Mouse (Mus musculus): ENCODE measurements at regions not wholly inside any gene's neighbourhood (a gene's known extent, or its start where the extent isn't known, plus 50 kb on each side); places are given as distances from the start of the nearest gene placed in this dataset.

DNA sequence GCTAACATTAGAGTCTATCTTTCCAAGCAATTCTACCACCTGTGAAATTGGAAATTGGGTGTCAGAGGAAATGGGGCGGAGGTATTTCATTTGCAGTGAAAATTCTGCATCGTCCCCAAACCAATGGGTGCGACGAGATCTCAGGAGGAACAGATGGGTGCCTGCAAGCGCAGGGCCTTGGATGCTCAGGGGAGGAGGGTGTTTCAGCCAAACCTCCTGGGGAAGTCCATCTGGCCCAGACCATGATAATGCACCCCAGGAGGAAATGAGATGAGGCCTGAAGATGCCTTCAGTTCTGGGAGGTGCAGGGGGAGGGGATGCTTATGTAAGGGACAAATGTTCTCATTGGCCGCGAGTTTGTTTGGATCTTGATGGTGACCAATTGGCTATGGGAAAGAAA, 205.9 kb upstream of the Dynlrb2 start:
- 84% methylated on average over 7 of the region's 7 CpGs for WGBS
- no peak overlapping the region for H3K4me2 ChIP-seq (ENCODE audit: low read depth)
- no peaks in the 10 kb centered on the region for H3K4me1 ChIP-seq (ENCODE audit: insufficient read depth)
- H3K9ac ChIP-seq, result no peak overlapping the region
- DNase-seq (no peak), ATAC-seq (no peak)
- no peaks in the 10 kb centered on the region for H3K36me3 ChIP-seq (ENCODE audit: insufficient read depth)
- no peak overlapping the region for H3K27ac ChIP-seq (ENCODE audit: low read depth, low read length)
- TF ChIP-seq CTCF (IDR thresholded peaks at IDR 0.05; ENCODE audit: low read depth), result no peak
- no peaks in the 10 kb centered on the region for H3K27me3 ChIP-seq (ENCODE audit: insufficient read depth, low read length)
- H3K9me3 ChIP-seq (ENCODE audit: low read length), result no peaks in the 10 kb centered on the region
- H3K4me3 ChIP-seq (ENCODE audit: low read depth, low read length), result no peak overlapping the region

GRCm38 (mm10) chr8:116290671-116291245, 214.0 kb upstream of the Dynlrb2 start:
- no peak for TF ChIP-seq CTCF (IDR thresholded peaks at IDR 0.05; ENCODE audit: low read depth)
- Histone ChIP-seq H3K36me3 (ENCODE audit: insufficient read depth) (no peaks in the 10 kb centered on the region), H3K27ac (ENCODE audit: low read depth, low read length) (no peak overlapping the region), H3K4me1 (ENCODE audit: insufficient read depth) (no peaks in the 10 kb centered on the region), H3K9ac (no peak overlapping the region), H3K27me3 (ENCODE audit: insufficient read depth, low read length) (no peaks in the 10 kb centered on the region), H3K4me2 (ENCODE audit: low read depth) (no peak overlapping the region), H3K9me3 (ENCODE audit: low read length) (no peaks in the 10 kb centered on the region), H3K4me3 (ENCODE audit: low read depth, low read length) (no peak overlapping the region)
- DNase-seq (no peak), ATAC-seq (no peak)
- 87% methylated on average over 6 of the region's 6 CpGs for WGBS

DNA sequence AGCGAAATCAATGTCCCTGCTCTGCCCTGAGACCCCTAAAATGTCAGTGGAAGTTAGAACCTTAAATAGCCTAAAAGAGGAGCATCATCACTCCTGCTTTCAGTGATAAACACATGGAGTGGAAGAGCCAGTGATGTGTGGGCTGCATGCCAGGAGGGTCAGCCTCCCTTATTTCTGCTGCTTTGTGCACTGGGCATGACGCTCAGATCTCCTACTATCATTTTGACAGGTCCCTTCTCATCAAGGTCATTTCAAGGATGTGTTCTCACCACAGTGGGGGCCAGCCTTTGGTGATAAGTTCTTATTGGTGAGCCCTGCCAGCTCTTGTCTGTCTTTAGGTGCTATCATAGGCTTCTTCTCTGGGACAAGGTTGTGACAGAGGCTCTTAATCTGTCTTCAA, 215.5 kb upstream of the Dynlrb2 start:
- Histone ChIP-seq H3K27ac (ENCODE audit: low read depth, low read length) (no peak overlapping the region), H3K9ac (no peak overlapping the region), H3K9me3 (ENCODE audit: low read length) (no peaks in the 10 kb centered on the region), H3K27me3 (ENCODE audit: insufficient read depth, low read length) (no peaks in the 10 kb centered on the region), H3K4me3 (ENCODE audit: low read depth, low read length) (no peak overlapping the region), H3K4me2 (ENCODE audit: low read depth) (no peak overlapping the region), H3K36me3 (ENCODE audit: insufficient read depth) (no peaks in the 10 kb centered on the region), H3K4me1 (ENCODE audit: insufficient read depth) (no peaks in the 10 kb centered on the region)
- WGBS, result 71% methylated on average over 2 of the region's 2 CpGs
- DNase-seq (no peak), ATAC-seq (no peak)
- TF ChIP-seq CTCF (IDR thresholded peaks at IDR 0.05; ENCODE audit: low read depth), result no peak

GRCm38 (mm10) chr8:116283990-116284389, 220.8 kb upstream of the Dynlrb2 start:
- ATAC-seq (no peak), DNase-seq (no peak)
- H3K4me1 ChIP-seq (ENCODE audit: insufficient read depth), result no peaks in the 10 kb centered on the region
- H3K4me3 ChIP-seq (ENCODE audit: low read depth, low read length), result no peak overlapping the region
- H3K9me3 ChIP-seq (ENCODE audit: low read length), result no peaks in the 10 kb centered on the region
- no peak overlapping the region for H3K27ac ChIP-seq (ENCODE audit: low read depth, low read length)
- no peak overlapping the region for H3K9ac ChIP-seq
- H3K36me3 ChIP-seq (ENCODE audit: insufficient read depth), result no peaks in the 10 kb centered on the region
- H3K4me2 ChIP-seq (ENCODE audit: low read depth), result no peak overlapping the region
- no peak for TF ChIP-seq CTCF (IDR thresholded peaks at IDR 0.05; ENCODE audit: low read depth)
- no peaks in the 10 kb centered on the region for H3K27me3 ChIP-seq (ENCODE audit: insufficient read depth, low read length)
- WGBS, result 64% methylated on average over 2 of the region's 3 CpGs

- Histone ChIP-seq H3K36me3 (ENCODE audit: insufficient read depth) (no peaks in the 10 kb centered on the region), H3K4me1 (ENCODE audit: insufficient read depth) (no peaks in the 10 kb centered on the region), H3K27me3 (ENCODE audit: insufficient read depth, low read length) (no peaks in the 10 kb centered on the region), H3K4me3 (ENCODE audit: low read depth, low read length) (no peak overlapping the region), H3K9ac (no peak overlapping the region), H3K27ac (ENCODE audit: low read depth, low read length) (no peak overlapping the region), H3K9me3 (ENCODE audit: low read length) (no peaks in the 10 kb centered on the region), H3K4me2 (ENCODE audit: low read depth) (no peak overlapping the region)
- 98% methylated on average over 5 of the region's 5 CpGs for WGBS
- TF ChIP-seq CTCF (IDR thresholded peaks at IDR 0.05; ENCODE audit: low read depth), result no peak
- ATAC-seq, result no peak
- no peak for DNase-seq
Measured at GRCm38 (mm10) chr8:116282341-116282740, 222.4 kb upstream of the Dynlrb2 start.

- TF ChIP-seq CTCF (IDR thresholded peaks at IDR 0.05; ENCODE audit: low read depth), result no peak
- no peaks in the 10 kb centered on the region for H3K9me3 ChIP-seq (ENCODE audit: low read length)
- H3K27ac ChIP-seq (ENCODE audit: low read depth, low read length), result no peak overlapping the region
- 86% methylated on average over 4 of the region's 4 CpGs for WGBS
- no peak overlapping the region for H3K9ac ChIP-seq
- H3K4me2 ChIP-seq (ENCODE audit: low read depth), result no peak overlapping the region
- H3K4me3 ChIP-seq (ENCODE audit: low read depth, low read length), result no peak overlapping the region
- no peaks in the 10 kb centered on the region for H3K36me3 ChIP-seq (ENCODE audit: insufficient read depth)
- no peaks in the 10 kb centered on the region for H3K4me1 ChIP-seq (ENCODE audit: insufficient read depth)
- DNase-seq (no peak), ATAC-seq (no peak)
- no peaks in the 10 kb centered on the region for H3K27me3 ChIP-seq (ENCODE audit: insufficient read depth, low read length)
Measured at GRCm38 (mm10) chr8:116275014-116275413, 229.8 kb upstream of the Dynlrb2 start.

DNA sequence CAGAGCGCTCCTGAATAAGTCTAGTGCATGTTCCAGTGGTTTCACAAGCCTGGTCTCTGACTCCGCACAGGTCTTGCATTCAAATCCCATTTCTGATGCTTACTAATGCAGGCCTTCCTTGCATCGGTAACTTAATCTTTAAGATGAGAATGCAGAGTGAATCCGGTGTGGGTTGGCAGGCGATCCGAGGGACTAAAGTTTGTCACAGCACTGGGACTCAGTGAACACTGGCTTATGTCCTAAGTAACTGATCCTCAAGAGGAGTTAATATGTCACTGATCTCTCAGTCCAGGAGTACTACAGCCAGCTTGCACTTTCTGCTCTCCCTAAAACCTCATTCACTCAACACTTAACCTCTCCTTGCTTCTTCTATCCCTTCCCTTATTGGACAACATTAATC, 233.5 kb upstream of the Dynlrb2 start:
- 86% methylated on average over 6 of the region's 6 CpGs for WGBS
- H3K36me3 ChIP-seq (ENCODE audit: insufficient read depth), result no peaks in the 10 kb centered on the region
- H3K4me1 ChIP-seq (ENCODE audit: insufficient read depth), result no peaks in the 10 kb centered on the region
- no peak for TF ChIP-seq CTCF (IDR thresholded peaks at IDR 0.05; ENCODE audit: low read depth)
- H3K27me3 ChIP-seq (ENCODE audit: insufficient read depth, low read length), result no peaks in the 10 kb centered on the region
- DNase-seq (no peak), ATAC-seq (no peak)
- H3K4me2 ChIP-seq (ENCODE audit: low read depth), result no peak overlapping the region
- H3K27ac ChIP-seq (ENCODE audit: low read depth, low read length), result no peak overlapping the region
- no peaks in the 10 kb centered on the region for H3K9me3 ChIP-seq (ENCODE audit: low read length)
- H3K9ac ChIP-seq, result no peak overlapping the region
- H3K4me3 ChIP-seq (ENCODE audit: low read depth, low read length), result no peak overlapping the region

GRCm38 (mm10) chr8:116269393-116269792, 235.4 kb upstream of the Dynlrb2 start:
- Histone ChIP-seq H3K9me3 (ENCODE audit: low read length) (no peaks in the 10 kb centered on the region), H3K4me1 (ENCODE audit: insufficient read depth) (no peaks in the 10 kb centered on the region), H3K27ac (ENCODE audit: low read depth, low read length) (no peak overlapping the region), H3K36me3 (ENCODE audit: insufficient read depth) (no peaks in the 10 kb centered on the region), H3K4me2 (ENCODE audit: low read depth) (no peak overlapping the region), H3K4me3 (ENCODE audit: low read depth, low read length) (no peak overlapping the region), H3K27me3 (ENCODE audit: insufficient read depth, low read length) (no peaks in the 10 kb centered on the region), H3K9ac (no peak overlapping the region)
- ATAC-seq (no peak), DNase-seq (no peak)
- TF ChIP-seq CTCF (IDR thresholded peaks at IDR 0.05; ENCODE audit: low read depth), result no peak

Measured in forebrain, postnatal 0 days (tissue).